Mouse (Mus musculus): ENCODE results near the gene Inhbc. TPM values are rescaled to one million over a fixed set of nuclear protein-coding genes. Genes with fewer than 3 reads are reported as not detected.

Gene Inhbc
- polyA plus RNA-seq, 1 experiment, result not detected

DNA sequence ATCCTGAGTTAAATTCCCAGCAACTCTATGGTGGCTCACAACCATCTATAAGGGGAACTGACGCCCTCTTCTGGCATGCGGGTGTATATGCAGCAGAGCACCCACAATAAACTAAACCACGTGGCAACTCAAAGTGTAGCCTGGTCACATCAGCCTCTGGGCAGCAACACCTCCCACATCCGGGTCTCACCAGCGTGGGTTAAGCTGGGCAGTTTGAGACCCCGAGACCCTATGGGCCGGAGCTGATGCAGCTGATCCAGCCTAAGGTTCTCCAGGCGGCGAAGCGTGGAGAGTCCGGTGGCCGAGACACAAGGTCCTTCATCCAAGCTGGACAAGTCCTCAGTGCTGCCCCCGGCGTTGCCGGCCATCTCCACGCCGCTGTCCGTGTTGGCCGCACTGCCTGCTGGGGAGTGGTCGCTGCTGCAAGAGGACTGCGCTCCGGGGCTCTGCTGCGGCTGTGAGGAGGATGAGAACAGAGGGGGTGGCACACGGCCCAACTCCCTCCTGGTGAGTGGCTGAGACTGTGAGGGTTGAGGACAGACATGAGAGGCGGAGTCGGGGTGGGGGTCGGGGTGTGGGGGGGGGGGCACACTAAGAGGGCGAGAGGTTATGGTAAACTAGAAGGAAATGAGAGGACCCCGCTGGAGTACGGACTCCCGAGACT is 37.9 kb downstream of the Inhbc start:
- no peak overlapping the region for H3K27ac ChIP-seq (ENCODE audit: insufficient read depth, low read length)
- TF ChIP-seq POLR2A (IDR thresholded peaks at IDR 0.05; ENCODE audit: borderline replicate concordance, insufficient read depth, low read length) (no peak), CTCF (IDR thresholded peaks at IDR 0.05; ENCODE audit: borderline replicate concordance, insufficient read depth, low read depth, low read length) (peak; percentile 16; the same call in 1 of the 2 replicates)
- H3K4me1 ChIP-seq (ENCODE audit: control insufficient read depth, insufficient read depth, low read length), result no peaks in the 10 kb centered on the region
- DNase-seq, result no peak
- H3K4me3 ChIP-seq (replicated peaks; ENCODE audit: insufficient read depth, low read depth, low read length), result no peak overlapping the region
- no peaks in the 10 kb centered on the region for H3K27me3 ChIP-seq (ENCODE audit: control insufficient read depth, insufficient read depth, low read length)
- 27% methylated on average over 31 of the region's 31 CpGs for WGBS

DNA sequence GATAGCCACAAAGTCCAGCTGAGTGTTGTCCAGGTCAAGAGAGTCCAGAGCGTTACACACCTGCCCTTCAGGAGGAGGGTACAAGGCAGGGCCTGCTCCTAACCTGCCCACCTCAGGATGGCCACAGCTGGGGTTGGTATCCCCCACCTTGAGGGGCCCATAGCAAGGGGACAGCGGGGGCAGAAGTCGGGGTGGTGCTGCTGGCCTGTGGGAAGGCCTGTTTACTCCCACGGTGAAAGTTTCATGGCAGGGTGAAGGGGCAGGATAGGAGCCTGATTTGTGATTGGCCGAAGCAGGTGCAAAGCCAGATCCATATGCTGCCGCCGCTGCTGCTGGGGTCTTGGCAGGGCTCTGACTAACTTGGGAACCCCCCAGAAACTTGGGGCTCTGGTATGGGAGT is 40.0 kb downstream of the Inhbc start:
- no peaks in the 10 kb centered on the region; the same call in 1 of the 2 replicates for H3K27me3 ChIP-seq (ENCODE audit: control insufficient read depth, insufficient read depth, low read length)
- DNase-seq, result no peak
- H3K4me1 ChIP-seq (ENCODE audit: control insufficient read depth, insufficient read depth, low read length), result no peaks in the 10 kb centered on the region
- no peak overlapping the region for H3K27ac ChIP-seq (ENCODE audit: insufficient read depth, low read length)
- WGBS, result 66% methylated on average over 7 of the region's 7 CpGs
- no peak for TF ChIP-seq CTCF (IDR thresholded peaks at IDR 0.05; ENCODE audit: borderline replicate concordance, insufficient read depth, low read depth, low read length)
- no peak overlapping the region for H3K4me3 ChIP-seq (replicated peaks; ENCODE audit: insufficient read depth, low read depth, low read length)

DNA sequence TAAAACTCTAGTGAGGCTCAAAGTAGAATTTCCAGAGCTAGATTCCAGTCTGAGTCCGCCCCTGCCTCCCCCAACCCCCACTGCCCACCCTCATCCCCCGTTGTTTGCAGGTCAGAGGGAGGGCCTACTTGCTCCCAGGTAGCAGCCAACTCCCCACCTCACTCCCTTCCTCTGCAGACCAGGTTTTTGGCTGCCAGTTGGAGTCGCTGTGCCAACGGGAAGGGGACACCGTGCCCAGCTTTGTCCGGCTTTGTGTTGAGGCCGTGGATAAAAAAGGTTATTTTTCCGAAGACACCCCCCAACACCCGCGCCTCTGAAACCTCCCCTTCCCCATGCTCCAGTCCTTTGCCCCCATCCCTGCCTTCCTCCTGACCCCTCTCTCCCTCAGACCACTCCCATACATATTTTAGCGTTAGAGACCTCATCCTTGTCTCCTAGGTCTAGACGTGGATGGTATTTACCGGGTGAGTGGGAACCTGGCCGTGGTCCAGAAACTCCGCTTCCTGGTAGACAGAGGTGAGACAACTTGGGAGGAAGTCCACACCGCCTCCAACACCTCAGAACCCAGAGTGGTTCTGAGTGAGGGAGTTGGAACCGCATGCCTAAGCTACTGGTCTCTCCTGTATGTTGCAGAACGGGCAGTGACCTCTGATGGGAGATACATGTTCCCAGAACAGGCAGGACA is 42.6 kb downstream of the Inhbc start:
- TF ChIP-seq CTCF (IDR thresholded peaks at IDR 0.05; ENCODE audit: borderline replicate concordance, insufficient read depth, low read depth, low read length) (no peak), POLR2A (IDR thresholded peaks at IDR 0.05; ENCODE audit: borderline replicate concordance, insufficient read depth, low read length) (no peak)
- WGBS, result 27% methylated on average over 18 of the region's 18 CpGs
- Histone ChIP-seq H3K4me1 (ENCODE audit: control insufficient read depth, insufficient read depth, low read length) (no peaks in the 10 kb centered on the region), H3K27ac (ENCODE audit: insufficient read depth, low read length) (no peak overlapping the region), H3K27me3 (ENCODE audit: control insufficient read depth, insufficient read depth, low read length) (no peaks in the 10 kb centered on the region; the same call in 1 of the 2 replicates), H3K4me3 (replicated peaks; ENCODE audit: insufficient read depth, low read depth, low read length) (no peak overlapping the region)
- peak in 1 of 2 experiments; percentile 27 for DNase-seq

DNA sequence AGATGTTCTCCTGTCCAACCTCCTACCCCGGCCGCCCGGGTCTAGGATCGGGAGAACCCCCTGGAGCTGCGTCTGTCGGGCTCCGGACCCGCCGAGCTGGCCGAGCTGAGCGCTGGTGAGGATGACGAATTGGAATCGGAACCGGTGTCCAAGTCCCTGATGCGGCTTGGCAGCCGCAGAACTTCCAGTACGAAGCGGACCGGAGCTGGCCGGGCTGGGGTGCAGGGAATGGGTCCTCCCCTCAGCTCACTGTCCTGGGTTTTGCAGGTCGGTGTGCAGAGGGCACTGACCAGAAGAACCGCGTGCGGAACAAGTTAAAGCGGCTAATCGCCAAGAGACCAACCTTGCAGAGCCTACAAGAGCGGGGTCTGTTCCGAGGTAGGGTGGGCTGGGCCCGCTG is 43.4 kb downstream of the Inhbc start:
- no peaks in the 10 kb centered on the region for H3K4me1 ChIP-seq (ENCODE audit: control insufficient read depth, insufficient read depth, low read length)
- H3K27ac ChIP-seq (ENCODE audit: insufficient read depth, low read length), result no peak overlapping the region
- H3K4me3 ChIP-seq (replicated peaks; ENCODE audit: insufficient read depth, low read depth, low read length), result peak overlapping the region; percentile 46
- peak; percentile 39 to 43 for DNase-seq
- TF ChIP-seq CTCF (IDR thresholded peaks at IDR 0.05; ENCODE audit: borderline replicate concordance, insufficient read depth, low read depth, low read length), result no peak
- TF ChIP-seq POLR2A (IDR thresholded peaks at IDR 0.05; ENCODE audit: borderline replicate concordance, insufficient read depth, low read length), result no peak
- WGBS, result 7% methylated on average over 29 of the region's 29 CpGs
- no peaks in the 10 kb centered on the region; the same call in 1 of the 2 replicates for H3K27me3 ChIP-seq (ENCODE audit: control insufficient read depth, insufficient read depth, low read length)

DNA sequence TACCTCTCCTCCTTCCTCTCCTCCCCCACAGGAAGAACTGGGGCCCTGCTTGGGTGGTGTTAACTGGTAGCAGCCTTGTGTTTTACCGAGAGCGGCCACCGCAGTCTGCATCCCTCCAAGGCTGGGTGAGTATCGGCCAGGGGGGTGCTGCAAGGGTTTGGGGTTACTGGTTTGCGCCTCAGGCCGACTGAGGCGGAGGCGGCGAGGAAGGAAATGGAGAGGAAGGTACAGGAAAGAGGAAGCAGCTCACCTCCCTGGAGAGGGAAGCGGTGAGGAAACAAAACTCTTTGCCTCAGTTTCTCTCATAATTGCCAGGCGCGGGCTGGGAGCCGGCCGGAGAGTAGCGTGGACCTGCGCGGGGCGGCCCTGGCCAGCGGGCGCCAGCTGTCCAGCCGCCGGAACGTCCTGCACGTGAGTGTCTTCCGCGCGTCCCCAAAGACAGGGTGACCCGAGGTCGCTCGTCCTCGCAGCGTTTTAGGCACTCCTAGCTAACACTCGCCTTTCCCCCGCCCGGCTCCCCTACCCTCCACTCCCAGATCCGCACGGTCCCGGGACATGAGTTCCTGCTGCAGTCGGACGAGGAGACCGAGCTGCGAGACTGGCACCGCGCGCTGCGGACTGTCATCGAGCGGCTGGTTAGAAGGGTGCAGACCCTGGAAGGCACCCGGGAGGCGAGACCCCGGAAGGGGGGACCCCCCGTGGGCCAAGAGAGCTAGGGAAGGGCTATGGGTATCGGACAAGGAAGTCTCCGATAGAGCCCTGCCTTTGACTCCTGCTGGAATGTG is 44.0 kb downstream of the Inhbc start:
- 5% methylated on average over 54 of the region's 54 CpGs for WGBS
- H3K27me3 ChIP-seq (ENCODE audit: control insufficient read depth, insufficient read depth, low read length), result no peaks in the 10 kb centered on the region; the same call in 1 of the 2 replicates
- H3K4me1 ChIP-seq (ENCODE audit: control insufficient read depth, insufficient read depth, low read length), result no peaks in the 10 kb centered on the region
- DNase-seq, result peak in 1 of 2 experiments; percentile 44
- H3K27ac ChIP-seq (ENCODE audit: insufficient read depth, low read length), result no peak overlapping the region
- peak overlapping the region; percentile 46 for H3K4me3 ChIP-seq (replicated peaks; ENCODE audit: insufficient read depth, low read depth, low read length)
- TF ChIP-seq POLR2A (IDR thresholded peaks at IDR 0.05; ENCODE audit: borderline replicate concordance, insufficient read depth, low read length) (no peak), CTCF (IDR thresholded peaks at IDR 0.05; ENCODE audit: borderline replicate concordance, insufficient read depth, low read depth, low read length) (no peak)

DNA sequence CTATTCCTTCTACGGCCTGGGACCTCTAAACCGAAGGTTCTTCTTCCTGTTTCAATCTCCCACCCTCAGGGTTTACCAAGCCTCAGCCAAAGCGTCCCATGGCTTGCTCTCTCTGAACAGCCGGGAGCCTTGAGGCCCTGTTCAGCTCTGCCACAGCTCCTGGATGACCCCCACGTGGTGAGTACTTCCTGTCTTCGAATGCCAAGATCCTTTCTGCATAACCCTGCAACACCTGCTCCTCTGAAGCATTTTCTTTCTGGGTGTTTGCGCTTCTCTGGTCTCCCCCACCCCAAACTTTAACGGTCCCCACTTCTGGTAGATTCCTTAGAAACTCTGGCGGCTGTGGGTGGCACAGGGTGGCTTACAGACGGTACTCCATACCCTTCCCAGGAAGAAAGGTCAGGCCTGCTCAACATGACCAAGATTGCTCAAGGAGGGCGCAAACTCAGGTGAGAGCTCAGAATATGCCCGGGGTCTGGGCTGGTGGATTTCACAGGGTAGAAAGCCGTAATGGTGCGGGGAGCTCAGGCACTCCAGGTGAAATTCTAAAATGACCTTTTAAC is 44.7 kb downstream of the Inhbc start:
- TF ChIP-seq POLR2A (IDR thresholded peaks at IDR 0.05; ENCODE audit: borderline replicate concordance, insufficient read depth, low read length) (no peak), CTCF (IDR thresholded peaks at IDR 0.05; ENCODE audit: borderline replicate concordance, insufficient read depth, low read depth, low read length) (no peak)
- Histone ChIP-seq H3K4me3 (replicated peaks; ENCODE audit: insufficient read depth, low read depth, low read length) (no peak overlapping the region), H3K27me3 (ENCODE audit: control insufficient read depth, insufficient read depth, low read length) (no peaks in the 10 kb centered on the region; the same call in 1 of the 2 replicates), H3K4me1 (ENCODE audit: control insufficient read depth, insufficient read depth, low read length) (no peaks in the 10 kb centered on the region), H3K27ac (ENCODE audit: insufficient read depth, low read length) (no peak overlapping the region)
- no peak for DNase-seq
- WGBS, result 68% methylated on average over 14 of the region's 14 CpGs

DNA sequence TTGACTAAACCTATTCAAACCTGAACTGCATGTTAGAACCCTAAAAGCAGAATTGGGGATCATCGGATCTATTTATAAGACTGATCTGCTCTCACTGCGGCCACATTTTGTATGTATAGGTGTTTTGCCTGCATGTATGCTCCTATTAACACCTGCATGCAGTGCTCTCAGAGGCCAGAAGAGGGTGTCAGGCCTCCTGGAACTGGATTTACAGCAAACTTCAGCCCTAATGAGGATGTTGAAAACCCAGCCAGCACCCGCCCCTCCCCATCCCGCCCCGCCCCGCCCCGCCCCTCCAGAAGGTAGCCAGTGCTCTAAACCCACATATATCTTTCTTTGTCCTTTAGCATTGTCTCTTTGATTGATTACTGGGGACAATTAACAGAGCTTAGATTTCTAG is 45.7 kb downstream of the Inhbc start:
- TF ChIP-seq POLR2A (IDR thresholded peaks at IDR 0.05; ENCODE audit: borderline replicate concordance, insufficient read depth, low read length), result no peak
- peak; percentile 40; the same call in 1 of the 2 replicates for TF ChIP-seq CTCF (IDR thresholded peaks at IDR 0.05; ENCODE audit: borderline replicate concordance, insufficient read depth, low read depth, low read length)
- Histone ChIP-seq H3K4me1 (ENCODE audit: control insufficient read depth, insufficient read depth, low read length) (no peaks in the 10 kb centered on the region), H3K4me3 (replicated peaks; ENCODE audit: insufficient read depth, low read depth, low read length) (no peak overlapping the region), H3K27me3 (ENCODE audit: control insufficient read depth, insufficient read depth, low read length) (no peaks in the 10 kb centered on the region; the same call in 1 of the 2 replicates), H3K27ac (ENCODE audit: insufficient read depth, low read length) (no peak overlapping the region)
- DNase-seq, result no peak
- 15% methylated on average over 7 of the region's 7 CpGs for WGBS

Data from cerebellum, adult 2 months (tissue).